Mouse (Mus musculus): ENCODE measurements around the gene Ssbp1. TPM values are rescaled to one million over a fixed set of nuclear protein-coding genes. Genes with fewer than 3 reads are reported as not detected.

Gene Ssbp1
- total and polyA plus RNA-seq, 3 experiments, result 70.2 to 118 (median 110) TPM

- H3K27me3 ChIP-seq (replicated peaks), result peaks cover 8% of the 10 kb centered on the region
- dilution Hi-C loops (cut with MboI; ENCODE audit: extremely low pct_ligation_motif_present, extremely low pct_unique_long_range_greater_than_20kb, low sequenced_read_pairs) (no loop called here), in situ Hi-C loops (cut with MboI; ENCODE audit: low pct_ligation_motif_present, low pct_unique_long_range_greater_than_20kb, low sequenced_read_pairs) (no loop called here)
- H3K9me3 ChIP-seq (replicated peaks; ENCODE audit: low read length), result no peaks in the 10 kb centered on the region
- H3K4me1 ChIP-seq (ENCODE audit: control insufficient read depth in 1 of 2, insufficient read depth in 2 of 2), result no peaks in the 10 kb centered on the region
- H3K27ac ChIP-seq (ENCODE audit: insufficient read depth, low read depth), result no peak overlapping the region
- no peak for TF ChIP-seq JUN (IDR thresholded peaks at IDR 0.05; ENCODE audit: insufficient read depth, low read depth, low read length)
- TF ChIP-seq SMC3 (IDR thresholded peaks at IDR 0.05; ENCODE audit: low read depth, low read length), result no peak
- no peak for TF ChIP-seq POLR2AphosphoS2 (IDR thresholded peaks at IDR 0.05; ENCODE audit: low read depth, low read length)
- TF ChIP-seq JUND (conservative IDR thresholded peaks at IDR 0.05; ENCODE audit: low read depth, low read length), result no peak
- no peak for TF ChIP-seq TCF12 (IDR thresholded peaks at IDR 0.05; ENCODE audit: low read depth, low read length)
- TF ChIP-seq ELF1 (IDR thresholded peaks at IDR 0.05; ENCODE audit: low read depth, low read length), result no peak
- TF ChIP-seq CTCF (conservative IDR thresholded peaks at IDR 0.05 in 1 of 2, IDR thresholded peaks at IDR 0.05 in 1 of 2; ENCODE audit: low read depth in 2 of 2, low read length in 2 of 2), result no peak
- TF ChIP-seq MXI1 (IDR thresholded peaks at IDR 0.05; ENCODE audit: low read depth, low read length), result no peak
- no peak for TF ChIP-seq ZNF384 (IDR thresholded peaks at IDR 0.05; ENCODE audit: low read depth, low read length)
- no peak for TF ChIP-seq IRF4 (IDR thresholded peaks at IDR 0.05; ENCODE audit: low read depth, low read length)
- no peak for TF ChIP-seq MAZ (IDR thresholded peaks at IDR 0.05; ENCODE audit: low read depth, low read length)
- TF ChIP-seq RAD21 (IDR thresholded peaks at IDR 0.05; ENCODE audit: low read depth, low read length), result no peak
- no peak for TF ChIP-seq HCFC1 (IDR thresholded peaks at IDR 0.05; ENCODE audit: low read depth, low read length)
- TF ChIP-seq MYC (IDR thresholded peaks at IDR 0.05; ENCODE audit: low read depth, low read length), result no peak
- no peak for TF ChIP-seq TBP (conservative IDR thresholded peaks at IDR 0.05; ENCODE audit: low read depth, low read length)
- TF ChIP-seq RCOR1 (conservative IDR thresholded peaks at IDR 0.05; ENCODE audit: low read depth, low read length), result no peak
- DNase-seq (ENCODE audit: extremely low read depth), result no peak
- no peak overlapping the region for H3K9ac ChIP-seq (ENCODE audit: insufficient read depth, low read depth)
- H3K4me3 ChIP-seq (replicated peaks in 1 of 3; ENCODE audit: low read depth in 2 of 3, low read length in 2 of 3, poor library complexity in 1 of 3), result no peak overlapping the region
- H3K4me2 ChIP-seq (ENCODE audit: insufficient read depth, low read depth, poor library complexity, severe bottlenecking), result no peak overlapping the region
- H3K36me3 ChIP-seq (replicated peaks in 1 of 2; ENCODE audit: control insufficient read depth in 1 of 2, insufficient read depth in 1 of 2, low read length in 1 of 2), result no peaks in the 10 kb centered on the region
- no peaks in the 10 kb centered on the region for H3K79me2 ChIP-seq (replicated peaks; ENCODE audit: control insufficient read depth, extremely low read depth, insufficient read depth, poor library complexity, severe bottlenecking)
Observed at GRCm38 (mm10) chr6:40443281-40443928, 27.7 kb upstream of the Ssbp1 start.

- H3K9ac ChIP-seq (ENCODE audit: insufficient read depth, low read depth), result no peak overlapping the region
- H3K4me2 ChIP-seq (ENCODE audit: insufficient read depth, low read depth, poor library complexity, severe bottlenecking), result no peak overlapping the region
- TF ChIP-seq JUND (conservative IDR thresholded peaks at IDR 0.05; ENCODE audit: low read depth, low read length), result peak; percentile 67
- no peak for TF ChIP-seq POLR2A (IDR thresholded peaks at IDR 0.05; ENCODE audit: low read depth, low read length)
- no peak for TF ChIP-seq RAD21 (IDR thresholded peaks at IDR 0.05; ENCODE audit: low read depth, low read length)
- no peak for TF ChIP-seq GABPA (IDR thresholded peaks at IDR 0.05; ENCODE audit: insufficient replicate concordance, low read depth, low read length)
- no peak for TF ChIP-seq UBTF (IDR thresholded peaks at IDR 0.05; ENCODE audit: low read depth, low read length)
- no peak overlapping the region for H3K4me3 ChIP-seq (replicated peaks in 1 of 3; ENCODE audit: low read depth in 2 of 3, low read length in 2 of 3, poor library complexity in 1 of 3)
- no peak overlapping the region for H3K27ac ChIP-seq (ENCODE audit: insufficient read depth, low read depth)
- no peak for DNase-seq (ENCODE audit: extremely low read depth)
- in situ Hi-C loops (cut with MboI; ENCODE audit: low pct_ligation_motif_present, low pct_unique_long_range_greater_than_20kb, low sequenced_read_pairs), result no loop called here
- H3K27me3 ChIP-seq (replicated peaks), result peaks cover 5% of the 10 kb centered on the region
- dilution Hi-C loops (cut with MboI; ENCODE audit: extremely low pct_ligation_motif_present, extremely low pct_unique_long_range_greater_than_20kb, low sequenced_read_pairs), result no loop called here
- no peaks in the 10 kb centered on the region for H3K79me2 ChIP-seq (replicated peaks; ENCODE audit: control insufficient read depth, extremely low read depth, insufficient read depth, poor library complexity, severe bottlenecking)
- no peaks in the 10 kb centered on the region for H3K36me3 ChIP-seq (replicated peaks in 1 of 2; ENCODE audit: control insufficient read depth in 1 of 2, insufficient read depth in 1 of 2, low read length in 1 of 2)
- H3K4me1 ChIP-seq (ENCODE audit: control insufficient read depth in 1 of 2, insufficient read depth in 2 of 2), result no peaks in the 10 kb centered on the region
- no peaks in the 10 kb centered on the region for H3K9me3 ChIP-seq (replicated peaks; ENCODE audit: low read length)
Observed at GRCm38 (mm10) chr6:40448626-40449025, 22.5 kb upstream of the Ssbp1 start.

All from CH12.LX (cell line).